Mouse (Mus musculus) granulocyte monocyte progenitor cell, adult 5-6 weeks (primary cell): ENCODE results near the gene Vwa1. TPM values are rescaled to one million over a fixed set of nuclear protein-coding genes. Genes with fewer than 3 reads are reported as not detected.

Experiments
- total RNA-seq, 2 experiments: library from RNA; stranded (forward) in 1 of 2; stranded (reverse) in 1 of 2; fragments of 200-712, 200-1000 nt in 1 of 2; fragments of >200 nt in 1 of 2; fragmentation: Nextera tagmentation in 1 of 2; gene quantifications; 2 replicates each; pipeline ENCODE4 v1.2.3; 2014 to 2017

Gene Vwa1
- total RNA-seq, 2 experiments from 2014 or later, result 0.36 TPM; not detected in 1

Other genes starting within 250 kb of the Vwa1 start
- 70.8 and 90.6 TPM in 2 replicates for gene Nadk, start 212.3 kb downstream of the Vwa1 start, total RNA-seq (2014; fragmentation: Nextera tagmentation)
- gene Nadk, start 212.3 kb downstream of the Vwa1 start, total RNA-seq (2017), result 74.1 and 76.1 TPM in 2 replicates
- 10.4 and 16.8 TPM in 2 replicates for gene Slc35e2, start 173.3 kb downstream of the Vwa1 start, total RNA-seq (2014; fragmentation: Nextera tagmentation)
- 6.9 and 10.3 TPM in 2 replicates for gene Slc35e2, start 173.3 kb downstream of the Vwa1 start, total RNA-seq (2017)
- gene Cdk11b, start 149.8 kb downstream of the Vwa1 start, total RNA-seq (2014; fragmentation: Nextera tagmentation), result 53.9 and 57.8 TPM in 2 replicates
- gene Cdk11b, start 149.8 kb downstream of the Vwa1 start, total RNA-seq (2017), result 42.1 and 44.8 TPM in 2 replicates
- gene Gm10563, start 129.3 kb downstream of the Vwa1 start, total RNA-seq (2014; fragmentation: Nextera tagmentation), result not detected in 2 replicates
- not detected in 2 replicates for gene Gm10563, start 129.3 kb downstream of the Vwa1 start, total RNA-seq (2017)
- not detected in 2 replicates for gene Mmp23, start 121.3 kb downstream of the Vwa1 start, total RNA-seq (2014; fragmentation: Nextera tagmentation)
- not detected in 2 replicates for gene Mmp23, start 121.3 kb downstream of the Vwa1 start, total RNA-seq (2017)
- gene Mib2, start 105.5 kb downstream of the Vwa1 start, total RNA-seq (2014; fragmentation: Nextera tagmentation), result 2.9 and 18.0 TPM in 2 replicates
- 15.6 and 17.7 TPM in 2 replicates for gene Mib2, start 105.5 kb downstream of the Vwa1 start, total RNA-seq (2017)
- gene Fndc10, start 80.4 kb downstream of the Vwa1 start, total RNA-seq (2014; fragmentation: Nextera tagmentation), result 2.8 and 7.6 TPM in 2 replicates
- 0.88 and 2.1 TPM in 2 replicates for gene Fndc10, start 80.4 kb downstream of the Vwa1 start, total RNA-seq (2017)
- 58.5 and 75.8 TPM in 2 replicates for gene Ssu72, start 69.9 kb downstream of the Vwa1 start, total RNA-seq (2014; fragmentation: Nextera tagmentation)
- 80.5 and 99.6 TPM in 2 replicates for gene Ssu72, start 69.9 kb downstream of the Vwa1 start, total RNA-seq (2017)
- 0.32 and 0.95 TPM in 2 replicates for gene Tmem240, start 39.9 kb downstream of the Vwa1 start, total RNA-seq (2014; fragmentation: Nextera tagmentation)
- gene Tmem240, start 39.9 kb downstream of the Vwa1 start, total RNA-seq (2017), result 0.31 TPM in 1 of 2 replicates, not detected in the other
- 66.8 and 134 TPM in 2 replicates for gene Atad3a, start 13.6 kb downstream of the Vwa1 start, total RNA-seq (2014; fragmentation: Nextera tagmentation)
- 95.3 and 118 TPM in 2 replicates for gene Atad3a, start 13.6 kb downstream of the Vwa1 start, total RNA-seq (2017)
- not detected in 2 replicates for gene Tmem88b, start 11.2 kb upstream of the Vwa1 start, total RNA-seq (2014; fragmentation: Nextera tagmentation)
- not detected in 2 replicates for gene Tmem88b, start 11.2 kb upstream of the Vwa1 start, total RNA-seq (2017)
- gene Ankrd65, start 15.7 kb upstream of the Vwa1 start, total RNA-seq (2014; fragmentation: Nextera tagmentation), result not detected in 2 replicates
- gene Ankrd65, start 15.7 kb upstream of the Vwa1 start, total RNA-seq (2017), result not detected in 2 replicates
- gene Mrpl20, start 28.2 kb upstream of the Vwa1 start, total RNA-seq (2014; fragmentation: Nextera tagmentation), result 191 and 198 TPM in 2 replicates
- 84.2 and 91.1 TPM in 2 replicates for gene Mrpl20, start 28.2 kb upstream of the Vwa1 start, total RNA-seq (2017)
- 94.6 and 104 TPM in 2 replicates for gene Ccnl2, start 37.8 kb upstream of the Vwa1 start, total RNA-seq (2014; fragmentation: Nextera tagmentation)
- gene Ccnl2, start 37.8 kb upstream of the Vwa1 start, total RNA-seq (2017), result 75.5 and 84.0 TPM in 2 replicates
- gene Aurkaip1, start 56.6 kb upstream of the Vwa1 start, total RNA-seq (2014; fragmentation: Nextera tagmentation), result 130 and 149 TPM in 2 replicates
- 101 and 159 TPM in 2 replicates for gene Aurkaip1, start 56.6 kb upstream of the Vwa1 start, total RNA-seq (2017)
- 0.39 TPM in 1 of 2 replicates, not detected in the other for gene Mxra8, start 65.0 kb upstream of the Vwa1 start, total RNA-seq (2014; fragmentation: Nextera tagmentation)
- gene Mxra8, start 65.0 kb upstream of the Vwa1 start, total RNA-seq (2017), result not detected in 2 replicates
- gene Dvl1, start 72.7 kb upstream of the Vwa1 start, total RNA-seq (2014; fragmentation: Nextera tagmentation), result 10.1 and 20.3 TPM in 2 replicates
- 12.4 and 21.6 TPM in 2 replicates for gene Dvl1, start 72.7 kb upstream of the Vwa1 start, total RNA-seq (2017)
- 1.5 TPM in 1 of 2 replicates, not detected in the other for gene Tas1r3, start 88.7 kb upstream of the Vwa1 start, total RNA-seq (2014; fragmentation: Nextera tagmentation)
- gene Tas1r3, start 88.7 kb upstream of the Vwa1 start, total RNA-seq (2017), result 0.30 and 0.93 TPM in 2 replicates
- 9.4 and 16.7 TPM in 2 replicates for gene Cptp, start 94.7 kb upstream of the Vwa1 start, total RNA-seq (2014; fragmentation: Nextera tagmentation)
- gene Cptp, start 94.7 kb upstream of the Vwa1 start, total RNA-seq (2017), result 7.0 and 7.8 TPM in 2 replicates
- 49.0 and 64.7 TPM in 2 replicates for gene Ints11, start 94.8 kb upstream of the Vwa1 start, total RNA-seq (2014; fragmentation: Nextera tagmentation)
- 34.7 and 37.9 TPM in 2 replicates for gene Ints11, start 94.8 kb upstream of the Vwa1 start, total RNA-seq (2017)
- 21.2 and 29.3 TPM in 2 replicates for gene Pusl1, start 117.1 kb upstream of the Vwa1 start, total RNA-seq (2014; fragmentation: Nextera tagmentation)
- gene Pusl1, start 117.1 kb upstream of the Vwa1 start, total RNA-seq (2017), result 41.8 and 48.6 TPM in 2 replicates
- gene Acap3, start 117.1 kb upstream of the Vwa1 start, total RNA-seq (2014; fragmentation: Nextera tagmentation), result 10.7 and 23.1 TPM in 2 replicates
- 6.0 and 6.1 TPM in 2 replicates for gene Acap3, start 117.1 kb upstream of the Vwa1 start, total RNA-seq (2017)
- gene Ube2j2, start 169.1 kb upstream of the Vwa1 start, total RNA-seq (2014; fragmentation: Nextera tagmentation), result 68.8 and 78.6 TPM in 2 replicates
- 81.6 and 84.8 TPM in 2 replicates for gene Ube2j2, start 169.1 kb upstream of the Vwa1 start, total RNA-seq (2017)
- 15.4 and 32.2 TPM in 2 replicates for gene C1qtnf12, start 187.6 kb upstream of the Vwa1 start, total RNA-seq (2014; fragmentation: Nextera tagmentation)
- 10.6 and 11.0 TPM in 2 replicates for gene C1qtnf12, start 187.6 kb upstream of the Vwa1 start, total RNA-seq (2017)
- gene B3galt6, start 218.0 kb upstream of the Vwa1 start, total RNA-seq (2014; fragmentation: Nextera tagmentation), result 6.4 and 6.6 TPM in 2 replicates
- gene B3galt6, start 218.0 kb upstream of the Vwa1 start, total RNA-seq (2017), result 10.3 and 10.7 TPM in 2 replicates
- gene Sdf4, start 218.2 kb upstream of the Vwa1 start, total RNA-seq (2014; fragmentation: Nextera tagmentation), result 62.0 and 73.4 TPM in 2 replicates
- 174 and 182 TPM in 2 replicates for gene Sdf4, start 218.2 kb upstream of the Vwa1 start, total RNA-seq (2017)
- 2.2 TPM in 1 of 2 replicates, not detected in the other for gene Tnfrsf4, start 239.1 kb upstream of the Vwa1 start, total RNA-seq (2014; fragmentation: Nextera tagmentation)
- 1.1 TPM in 1 of 2 replicates, not detected in the other for gene Tnfrsf4, start 239.1 kb upstream of the Vwa1 start, total RNA-seq (2017)